Mouse (Mus musculus) C2C12 (cell line): ENCODE measurements around the gene Slc39a11. TPM values are rescaled to one million over a fixed set of nuclear protein-coding genes. Genes with fewer than 3 reads are reported as not detected.

Source experiments
- H3K27me3 ChIP-seq: one replicate; pipeline ENCODE4 v1.6.1; 2011; ENCODE audit not compliant: control insufficient read depth, insufficient read depth, insufficient read length
- H3K36me3 ChIP-seq: one replicate; pipeline ENCODE4 v1.6.1; 2011; ENCODE audit not compliant: control insufficient read depth, insufficient read depth
- H3K4me3 ChIP-seq: one replicate; pipeline ENCODE4 v1.5.1; 2011; ENCODE audit warnings: mild to moderate bottlenecking, control low read depth; ENCODE audit not compliant: poor library complexity, insufficient read depth, severe bottlenecking
- H3K79me2 ChIP-seq: one replicate; pipeline ENCODE4 v1.6.1; 2011; ENCODE audit not compliant: control insufficient read depth, insufficient read depth
- H3K79me3 ChIP-seq: one replicate; pipeline ENCODE4 v1.6.1; 2011; ENCODE audit warnings: low read depth, control low read depth
- H3ac ChIP-seq: one replicate; pipeline ENCODE3; 2011; ENCODE audit warnings: low read depth; ENCODE audit not compliant: control insufficient read depth, insufficient read length
- CEBPB ChIP-seq: IDR thresholded peaks from one replicate; pipeline ENCODE4 v1.6.1; 2011; ENCODE audit warnings: low read depth, mild to moderate bottlenecking, control low read depth, moderate library complexity
- CTCF ChIP-seq: IDR thresholded peaks from one replicate; pipeline ENCODE4 v1.5.1; 2011; ENCODE audit not compliant: control insufficient read depth, insufficient read depth, insufficient read length
- FOSL1 ChIP-seq: IDR thresholded peaks from one replicate; pipeline ENCODE4 v1.8.0; 2011; ENCODE audit warnings: mild to moderate bottlenecking, low read length; ENCODE audit not compliant: poor library complexity, insufficient read depth, severe bottlenecking
- MAX ChIP-seq: IDR thresholded peaks from one replicate; pipeline ENCODE4 v1.6.1; 2011; ENCODE audit warnings: mild to moderate bottlenecking, control low read depth
- MYOD1 ChIP-seq: IDR thresholded peaks from one replicate; pipeline ENCODE4 v1.6.1; 2011; ENCODE audit warnings: low read depth; ENCODE audit not compliant: control insufficient read depth, insufficient read length
- MYOG ChIP-seq: IDR thresholded peaks from one replicate; pipeline ENCODE4 v1.6.1; 2011; ENCODE audit not compliant: control insufficient read depth, insufficient read length; ENCODE audit errors: extremely low read depth
- USF1 ChIP-seq: IDR thresholded peaks from one replicate; pipeline ENCODE4 v1.6.1; 2011; ENCODE audit warnings: low read depth, mild to moderate bottlenecking, control low read depth, moderate library complexity
- polyA plus RNA-seq: library from polyadenylated mRNA; unstranded; fragments of >200 nt; fragmentation: generic; extraction: Trizol; gene quantifications from one replicate; pipeline ENCODE4 v1.2.1, GENCODE M21; 2012; ENCODE audit warnings: missing spikeins

The Slc39a11 gene
- polyA plus RNA-seq, 1 experiment, result 10.0 TPM

DNA sequence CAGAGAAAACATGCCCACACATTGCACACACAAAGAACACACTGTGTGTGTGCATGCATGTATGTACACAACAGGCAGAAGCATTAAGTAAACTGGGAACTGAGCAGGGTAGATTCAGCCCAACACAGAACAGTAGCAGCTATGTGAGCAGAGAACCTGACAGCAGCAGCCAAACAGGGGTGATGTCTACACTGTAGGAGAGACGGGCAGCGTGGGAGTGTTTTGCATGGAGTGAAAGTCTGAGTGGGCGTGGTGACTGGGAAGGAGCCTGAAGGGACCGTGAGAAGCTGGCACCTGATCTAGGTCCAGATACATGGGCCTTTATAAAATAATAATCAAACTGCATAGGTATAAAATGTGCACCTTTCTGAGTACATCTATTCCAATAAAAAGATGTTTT is 89.7 kb downstream of the Slc39a11 start:
- TF ChIP-seq USF1, result no peak
- H3ac ChIP-seq, result no peak overlapping the region
- H3K4me3 ChIP-seq, result no peak overlapping the region
- no peaks in the 10 kb centered on the region for H3K36me3 ChIP-seq
- no peaks in the 10 kb centered on the region for H3K79me2 ChIP-seq
- no peaks in the 10 kb centered on the region for H3K27me3 ChIP-seq
- no peaks in the 10 kb centered on the region for H3K79me3 ChIP-seq

- Histone ChIP-seq H3ac (no peak overlapping the region), H3K36me3 (no peaks in the 10 kb centered on the region), H3K79me3 (no peaks in the 10 kb centered on the region), H3K4me3 (no peak overlapping the region), H3K27me3 (no peaks in the 10 kb centered on the region), H3K79me2 (no peaks in the 10 kb centered on the region)
- TF ChIP-seq MYOD1, result no peak
- TF ChIP-seq CEBPB, result no peak
- no peak for TF ChIP-seq CTCF
- no peak for TF ChIP-seq USF1
- no peak for TF ChIP-seq MAX
- TF ChIP-seq MYOG, result no peak
Observed at GRCm38 (mm10) chr11:113558505-113558904, 91.4 kb downstream of the Slc39a11 start.

DNA sequence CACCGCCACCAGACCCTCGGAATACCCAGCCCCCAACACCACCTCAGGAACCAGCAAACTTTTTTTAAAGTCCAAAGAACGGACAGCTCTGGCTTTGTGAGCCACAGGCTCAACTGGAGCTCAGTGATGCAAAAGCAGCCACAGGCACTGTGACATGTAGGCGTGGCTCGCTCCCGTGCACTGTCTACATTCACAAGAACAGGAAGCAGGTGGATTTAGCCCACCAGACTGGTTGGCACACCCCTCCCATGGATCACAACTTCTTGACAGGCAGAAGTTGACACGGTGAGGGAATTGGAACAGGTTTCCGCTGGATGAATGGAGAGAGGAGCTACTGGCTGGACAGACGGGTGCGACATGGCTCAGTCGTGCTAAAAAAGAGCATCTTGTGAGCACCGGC is 93.7 kb downstream of the Slc39a11 start:
- H3K79me2 ChIP-seq, result no peaks in the 10 kb centered on the region
- no peaks in the 10 kb centered on the region for H3K36me3 ChIP-seq
- H3K79me3 ChIP-seq, result no peaks in the 10 kb centered on the region
- no peaks in the 10 kb centered on the region for H3K27me3 ChIP-seq
- no peak overlapping the region for H3K4me3 ChIP-seq
- no peak overlapping the region for H3ac ChIP-seq
- TF ChIP-seq CTCF, result no peak
- TF ChIP-seq USF1, result no peak
- no peak for TF ChIP-seq FOSL1
- TF ChIP-seq CEBPB, result no peak
- no peak for TF ChIP-seq MAX

- TF ChIP-seq USF1 (no peak), MYOG (no peak), FOSL1 (no peak), CEBPB (no peak), MYOD1 (no peak), MAX (no peak), CTCF (no peak)
- Histone ChIP-seq H3ac (no peak overlapping the region), H3K79me2 (no peaks in the 10 kb centered on the region), H3K79me3 (no peaks in the 10 kb centered on the region), H3K27me3 (no peaks in the 10 kb centered on the region), H3K4me3 (no peak overlapping the region), H3K36me3 (no peaks in the 10 kb centered on the region)
Observed at GRCm38 (mm10) chr11:113554701-113555360, 95.0 kb downstream of the Slc39a11 start.

- Histone ChIP-seq H3K79me3 (no peaks in the 10 kb centered on the region), H3K79me2 (no peaks in the 10 kb centered on the region), H3ac (no peak overlapping the region), H3K4me3 (no peak overlapping the region), H3K27me3 (no peaks in the 10 kb centered on the region), H3K36me3 (no peaks in the 10 kb centered on the region)
- TF ChIP-seq MAX (no peak), USF1 (no peak)
Observed at GRCm38 (mm10) chr11:113554194-113554593, 95.7 kb downstream of the Slc39a11 start.

GRCm38 (mm10) chr11:113553605-113554004 is 96.3 kb downstream of the Slc39a11 start:
- TF ChIP-seq CTCF (no peak), CEBPB (no peak), USF1 (no peak), MYOG (no peak), MAX (no peak), MYOD1 (no peak), FOSL1 (no peak)
- Histone ChIP-seq H3K36me3 (no peaks in the 10 kb centered on the region), H3K27me3 (no peaks in the 10 kb centered on the region), H3K79me2 (no peaks in the 10 kb centered on the region), H3K4me3 (no peak overlapping the region), H3ac (no peak overlapping the region), H3K79me3 (no peaks in the 10 kb centered on the region)
